Mouse (Mus musculus): Measurements from ENCODE around the gene Focad. TPM values are rescaled to one million over a fixed set of nuclear protein-coding genes. Genes with fewer than 3 reads are reported as not detected.

Gene Focad
- total RNA-seq (2021), result 10 to 100 TPM; 59.6 to 68.2 TPM
- long read RNA-seq, full-length matches to known transcripts, result 1 of 21 reads
- long read RNA-seq, partial matches to known transcripts, result 18 of 21 reads
- long read RNA-seq, other reads (novel, unspliced or antisense), result 2 of 21 reads

DNA sequence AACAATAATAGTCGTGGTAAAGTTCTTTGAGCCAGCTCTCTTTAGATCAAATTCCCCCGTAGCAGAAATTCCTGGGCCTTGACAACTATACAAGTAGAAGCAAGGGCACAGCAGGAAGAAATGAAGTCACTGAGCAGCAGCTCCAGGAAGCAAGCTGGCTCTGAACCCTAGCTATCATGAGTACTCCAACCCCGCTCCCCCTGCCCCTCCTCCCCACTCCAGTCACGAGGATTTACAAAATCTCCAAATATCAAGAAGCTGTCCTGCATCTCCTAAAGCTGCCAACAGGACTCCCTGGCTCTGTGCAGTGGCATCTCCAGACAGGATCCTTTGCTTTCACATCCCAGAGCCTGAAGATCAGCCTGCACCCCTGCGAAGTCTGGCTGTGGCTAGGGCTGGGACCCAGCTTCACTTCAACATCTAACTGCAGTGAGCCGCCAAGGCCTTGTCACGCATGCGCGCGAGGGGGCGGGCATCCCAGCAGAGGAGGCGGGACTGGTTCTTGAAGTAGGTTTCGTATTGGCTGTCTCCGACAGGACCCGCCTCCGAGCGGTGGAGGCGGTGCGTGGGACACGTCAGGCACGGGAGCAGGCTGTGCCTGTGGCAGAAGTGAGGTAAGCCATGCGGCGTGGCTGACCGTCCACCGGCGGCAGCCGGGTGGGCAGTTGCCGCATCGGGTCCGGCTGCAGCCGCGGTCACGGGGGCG, at the start of gene Focad:
Gene Focad, plus strand, starts transcription at position 568 of the 706 bp plus-strand sequence.
- DNase-seq (ENCODE audit: low spot score in 2 of 2), result peak; percentile 98 to 99

DNA sequence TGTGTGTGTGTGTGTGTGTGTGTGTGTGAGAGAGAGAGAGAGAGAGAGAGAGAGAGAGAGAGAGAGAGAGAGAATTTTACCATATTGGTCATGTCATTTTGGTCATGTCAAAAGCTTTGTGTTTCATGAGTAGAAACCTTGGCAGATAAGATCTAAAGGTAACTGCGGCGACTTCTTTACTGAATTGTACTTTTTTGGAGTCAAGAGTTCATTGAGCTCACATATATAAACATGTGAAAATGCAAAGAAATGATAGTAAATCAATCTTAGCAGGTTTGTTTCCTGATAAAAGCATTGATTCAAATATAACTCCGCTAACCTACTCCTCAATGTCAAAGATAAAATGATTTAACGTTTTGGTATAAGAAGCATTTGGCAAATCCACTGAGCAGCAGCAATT, 49.3 kb upstream of the Focad start:
- no peak for DNase-seq (ENCODE audit: low spot score in 2 of 2)

DNA sequence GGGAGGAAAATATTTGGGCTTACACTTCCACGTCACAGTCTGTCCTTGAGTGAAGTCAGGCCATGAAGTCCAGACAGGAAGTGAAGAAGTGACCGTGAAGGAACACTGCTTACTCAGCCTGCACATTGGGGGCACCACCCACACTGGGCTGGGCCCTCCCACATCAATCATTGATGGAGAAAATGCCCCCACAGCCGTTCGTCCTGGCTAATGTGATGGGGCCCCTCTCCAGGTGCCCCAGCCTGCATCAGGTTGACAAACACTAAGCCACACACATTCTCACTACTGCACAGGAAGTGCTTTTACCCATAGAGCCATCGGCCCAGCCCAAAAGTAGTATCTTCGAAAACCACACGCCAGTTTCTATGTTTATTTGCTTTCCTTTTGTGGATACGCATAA, 48.1 kb upstream of the Focad start:
- DNase-seq (ENCODE audit: low spot score in 2 of 2), result no peak

DNA sequence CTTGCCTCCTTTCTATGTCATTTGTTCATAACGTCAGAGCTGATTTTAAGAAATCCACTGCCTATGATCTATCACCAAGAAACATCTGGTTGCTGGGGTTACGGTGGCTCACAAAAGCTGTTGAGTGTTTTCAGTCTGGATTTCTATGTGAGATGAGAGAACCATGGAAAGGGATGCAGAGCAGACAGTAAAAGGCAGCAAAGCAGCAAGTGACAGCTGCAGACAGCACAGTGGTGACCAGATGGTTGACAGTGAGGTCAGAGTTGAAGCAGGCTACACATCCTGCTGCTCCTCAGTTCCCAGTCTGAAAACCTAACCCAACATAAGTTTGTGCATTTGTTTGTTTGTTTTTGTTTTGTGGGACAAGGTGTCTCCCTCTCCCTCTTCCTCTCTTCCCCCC, 19.0 kb upstream of the Focad start:
- DNase-seq (ENCODE audit: low spot score in 2 of 2), result no peak

DNA sequence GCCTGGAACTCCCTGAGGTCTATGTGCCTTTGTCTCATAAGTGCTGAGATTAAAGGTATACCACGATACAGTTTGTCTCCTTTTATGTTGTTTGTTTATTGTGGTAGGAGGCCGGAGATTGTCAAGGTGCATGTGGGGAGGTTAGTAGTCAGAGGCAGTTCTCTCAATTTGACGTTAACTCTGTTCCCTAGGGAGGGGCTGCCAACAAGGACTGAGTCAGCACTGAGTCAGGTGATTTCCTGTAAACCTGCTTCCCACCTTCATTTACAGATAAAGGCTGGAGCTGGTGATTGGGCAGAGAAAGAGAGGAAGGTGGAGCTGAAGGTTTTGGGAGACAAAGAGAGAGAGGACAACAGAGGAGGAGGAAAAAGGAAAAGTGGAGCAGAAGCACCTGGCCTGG, 15.4 kb upstream of the Focad start:
- no peak for DNase-seq (ENCODE audit: low spot score in 2 of 2)

DNA sequence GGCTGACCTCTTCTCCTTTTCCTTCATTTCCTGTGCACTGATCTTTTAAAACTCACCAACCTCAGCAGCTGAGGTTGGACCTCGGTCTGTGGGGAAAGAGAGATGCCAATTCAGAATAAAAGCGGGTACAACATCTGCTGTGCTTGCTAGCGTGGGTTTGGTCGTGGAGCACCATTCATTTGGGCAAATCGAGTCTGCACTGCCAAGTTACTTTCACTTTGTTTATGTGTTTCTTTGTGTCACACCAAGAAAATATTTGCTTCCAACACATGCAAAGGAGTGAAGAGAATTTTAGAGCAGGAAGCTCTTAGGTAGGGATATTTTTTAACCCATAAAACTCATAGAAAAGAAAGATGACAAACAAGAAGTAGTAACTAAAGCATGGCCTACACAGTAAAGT, 13.0 kb upstream of the Focad start:
- no peak for DNase-seq (ENCODE audit: low spot score in 2 of 2)

DNA sequence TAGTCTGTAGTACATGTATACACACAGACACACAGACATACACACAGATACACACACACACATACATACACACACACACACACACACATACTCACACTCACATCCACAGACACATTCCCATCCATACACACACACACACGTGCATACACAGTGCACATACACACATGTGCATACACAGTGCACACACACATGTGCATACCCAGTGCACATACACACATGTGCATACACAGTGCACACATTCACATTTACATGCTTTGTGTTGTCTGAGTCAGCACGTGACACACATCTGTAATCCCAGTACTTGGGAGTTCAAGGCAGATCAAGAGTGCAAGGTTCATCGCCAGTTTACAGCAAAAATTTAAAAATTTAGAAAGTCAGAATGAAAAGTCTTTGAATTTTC, 12.5 kb upstream of the Focad start:
- no peak for DNase-seq (ENCODE audit: low spot score in 2 of 2)

DNA sequence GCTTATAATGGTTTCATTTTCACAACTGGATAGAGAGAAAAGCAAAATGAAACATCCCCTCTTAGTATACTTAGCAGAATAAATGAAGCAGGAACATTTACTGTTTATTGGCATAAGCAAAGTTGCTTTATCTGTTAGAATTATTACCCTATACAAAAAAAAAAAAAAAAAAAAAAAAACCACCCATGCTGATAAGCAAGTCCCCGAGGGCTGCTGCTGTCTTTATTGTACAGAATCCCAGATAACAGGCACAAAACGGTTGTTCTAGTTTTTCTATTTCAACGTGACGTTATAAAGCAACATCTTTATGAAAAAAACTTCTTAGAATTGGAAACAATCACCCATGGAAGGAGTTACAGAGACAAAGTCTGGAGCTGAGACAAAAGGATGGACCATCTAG, 12.0 kb upstream of the Focad start:
- no peak for DNase-seq (ENCODE audit: low spot score in 2 of 2)

DNA sequence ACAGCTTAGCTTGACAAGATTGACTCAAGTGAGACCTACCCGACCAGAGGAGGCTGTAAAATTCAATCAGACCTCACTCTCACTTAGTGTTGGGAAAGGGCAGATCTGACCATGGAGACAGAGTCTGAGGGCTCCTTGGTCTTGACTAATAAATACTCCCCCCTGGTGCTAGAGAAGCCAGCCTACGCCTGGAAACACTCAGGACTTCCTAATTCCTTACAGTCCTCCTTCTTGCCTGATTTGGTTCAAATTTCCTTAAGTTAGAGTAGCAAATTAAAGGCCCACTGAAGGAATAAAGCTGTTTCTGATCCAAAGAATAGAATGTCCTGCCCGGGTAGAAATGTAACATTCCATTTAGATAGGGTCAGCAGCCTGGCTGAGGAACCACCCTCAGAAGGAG, 10.6 kb upstream of the Focad start:
- no peak for DNase-seq (ENCODE audit: low spot score in 2 of 2)

DNA sequence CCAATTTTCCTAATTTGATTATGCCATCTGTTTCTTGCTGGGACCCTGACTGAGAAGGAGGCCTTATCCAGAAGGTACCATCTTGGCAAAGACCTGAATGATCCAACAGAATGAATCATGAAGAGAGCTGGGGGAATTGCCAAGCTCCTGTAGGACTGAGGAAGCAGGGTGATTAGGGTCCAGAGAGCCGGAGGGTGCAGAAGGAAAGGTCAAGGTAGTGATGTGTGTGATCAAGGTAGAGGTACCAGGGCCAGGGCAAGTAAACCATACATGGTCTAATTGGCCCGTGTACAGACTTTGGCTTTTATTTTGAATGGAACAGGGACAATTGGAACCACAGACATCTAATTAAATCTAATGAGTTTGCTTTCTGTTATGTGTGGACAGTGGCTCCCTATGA, 4.1 kb upstream of the Focad start:
- no peak for DNase-seq (ENCODE audit: low spot score in 2 of 2)

DNA sequence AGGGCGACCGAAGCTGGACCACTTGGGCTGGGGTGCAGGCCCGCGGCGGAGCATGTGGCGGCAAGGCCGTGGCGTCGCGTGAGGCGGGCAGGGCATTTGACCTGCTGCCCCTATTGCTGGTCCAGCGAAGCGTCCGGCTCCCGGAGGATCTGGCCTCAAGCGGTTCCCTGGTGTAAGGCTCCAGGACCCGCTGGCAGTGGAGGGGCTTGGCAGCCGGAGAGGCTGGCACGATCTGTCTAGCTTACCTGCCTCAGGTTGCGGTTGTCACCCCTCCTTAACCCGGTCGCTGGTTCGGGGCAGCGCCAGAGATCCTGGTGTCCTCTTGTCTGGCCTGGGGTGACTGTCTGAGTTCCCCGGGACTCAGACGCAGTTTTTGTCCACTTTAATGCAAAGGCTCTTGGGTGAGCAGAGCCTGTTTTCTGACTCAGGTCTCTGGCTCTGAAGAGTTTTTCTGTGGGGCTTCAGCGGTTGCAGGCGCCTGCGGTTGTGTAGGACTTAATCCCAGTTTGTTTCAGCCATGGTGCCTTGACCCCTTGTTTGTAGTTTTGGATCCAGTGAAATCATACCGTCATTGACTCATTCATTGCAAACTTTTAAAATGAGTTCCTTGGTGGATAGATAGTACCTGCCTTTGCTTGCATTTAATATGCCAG, 465 bp downstream of the Focad start:
- no peak for DNase-seq (ENCODE audit: low spot score in 2 of 2)

DNA sequence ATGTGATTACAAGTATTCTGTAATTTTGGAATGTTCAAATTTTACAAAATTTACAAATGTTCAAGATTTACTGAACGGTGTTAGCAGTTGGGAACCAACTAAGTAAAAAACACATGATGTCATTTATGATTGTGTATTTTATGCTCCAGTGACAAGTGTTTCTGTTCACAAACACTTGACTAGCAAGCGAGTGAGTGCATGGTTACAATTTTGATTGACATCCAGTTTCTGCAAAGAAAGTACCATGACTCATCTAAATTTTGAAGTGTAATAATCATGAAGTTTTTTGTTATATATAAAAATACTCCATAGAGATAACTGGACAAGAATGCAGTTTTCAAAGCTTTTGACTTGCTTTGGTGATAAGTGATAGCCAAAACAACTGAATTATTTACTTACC, 1.3 kb downstream of the Focad start:
- no peak for DNase-seq (ENCODE audit: low spot score in 2 of 2)

DNA sequence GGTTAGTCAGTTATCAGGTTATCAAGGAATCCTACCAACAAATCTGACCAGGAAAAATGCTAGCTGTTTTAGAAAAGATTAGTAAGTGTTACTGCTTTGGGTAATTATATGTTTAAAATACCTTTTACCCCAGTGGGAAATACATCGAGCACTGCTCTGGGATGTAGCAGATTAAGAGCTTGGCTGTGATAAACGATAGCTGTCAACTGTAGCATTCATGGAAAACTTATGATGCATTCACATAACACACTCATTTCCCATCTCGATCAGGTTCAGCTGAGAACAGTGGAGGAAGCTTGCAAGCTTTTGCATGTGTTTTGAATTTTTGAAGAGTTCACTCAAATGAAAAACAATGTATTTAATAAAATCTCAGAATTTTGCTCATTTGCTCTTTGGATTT, 14.2 kb downstream of the Focad start:
- no peak for DNase-seq (ENCODE audit: low spot score in 2 of 2)

DNA sequence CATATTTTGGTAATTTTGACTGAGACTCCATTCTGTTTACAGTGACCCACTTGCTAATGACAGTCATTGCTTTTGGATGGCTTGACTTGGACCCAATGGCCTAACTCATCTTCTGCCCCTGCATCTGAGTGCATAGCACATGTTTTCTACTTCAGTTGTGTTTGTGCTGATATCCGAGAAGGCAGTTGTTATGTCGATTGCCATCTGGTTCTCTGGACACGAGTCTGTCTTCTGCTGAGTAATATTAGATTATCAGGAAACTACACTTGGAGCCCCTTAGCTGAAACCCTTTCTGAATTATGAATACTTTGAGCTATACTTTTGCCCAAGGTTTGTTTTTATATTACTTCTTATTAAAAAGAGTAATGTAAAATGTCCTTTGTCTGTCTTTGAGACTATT, 22.9 kb downstream of the Focad start:
- no peak for DNase-seq (ENCODE audit: low spot score in 2 of 2)

DNA sequence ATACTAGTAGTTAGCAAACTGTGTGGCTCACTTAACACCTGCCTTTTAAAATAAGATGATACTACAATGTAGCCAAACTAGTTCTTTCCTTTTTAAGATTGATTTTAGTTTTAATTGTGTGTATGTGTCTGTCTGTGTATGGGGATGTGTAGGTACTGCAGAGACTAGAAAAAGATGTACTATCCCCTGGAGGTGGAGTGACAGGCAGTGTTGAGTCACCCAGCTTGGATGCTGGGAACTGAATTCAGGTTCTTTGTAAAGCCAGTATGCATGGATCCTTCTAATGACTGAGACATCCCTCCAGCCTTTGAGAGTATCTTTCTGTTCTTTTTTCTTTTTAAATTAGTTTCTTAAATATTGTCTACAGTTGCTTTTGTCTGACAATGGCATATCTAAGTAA, 23.5 kb downstream of the Focad start:
- DNase-seq (ENCODE audit: low spot score in 2 of 2), result no peak

DNA sequence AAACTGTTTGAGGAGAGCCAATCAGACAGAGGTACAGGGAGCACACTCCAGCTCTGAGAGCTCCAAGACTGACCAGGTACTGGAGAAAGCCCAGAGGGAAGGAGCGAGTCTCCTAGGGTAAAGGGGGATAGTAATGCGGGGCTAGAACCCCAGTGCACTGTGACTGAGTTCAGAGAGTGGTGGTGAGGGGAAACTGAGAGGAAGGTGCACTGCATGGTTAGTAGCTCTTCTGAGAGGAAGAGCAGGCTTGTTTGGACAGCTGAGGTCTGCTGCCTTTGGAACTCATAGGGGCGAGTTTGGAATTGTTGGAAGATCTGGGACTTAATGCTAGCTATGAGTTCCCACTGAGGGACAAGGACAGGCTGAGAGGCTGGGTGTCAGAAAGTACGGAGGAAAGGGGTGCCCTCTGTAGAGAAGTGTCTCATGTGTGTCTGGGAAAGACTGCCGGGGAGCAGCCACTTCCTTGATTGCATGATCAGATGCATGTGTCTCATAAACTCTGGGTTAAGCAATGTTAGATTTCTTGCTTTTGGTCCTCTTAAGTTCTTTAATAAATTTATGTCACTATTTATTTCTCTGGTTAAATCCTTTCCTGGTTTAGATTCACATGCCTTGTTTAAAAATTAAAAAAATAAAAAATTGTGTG, 24.4 kb downstream of the Focad start:
- DNase-seq (ENCODE audit: low spot score in 2 of 2), result no peak

DNA sequence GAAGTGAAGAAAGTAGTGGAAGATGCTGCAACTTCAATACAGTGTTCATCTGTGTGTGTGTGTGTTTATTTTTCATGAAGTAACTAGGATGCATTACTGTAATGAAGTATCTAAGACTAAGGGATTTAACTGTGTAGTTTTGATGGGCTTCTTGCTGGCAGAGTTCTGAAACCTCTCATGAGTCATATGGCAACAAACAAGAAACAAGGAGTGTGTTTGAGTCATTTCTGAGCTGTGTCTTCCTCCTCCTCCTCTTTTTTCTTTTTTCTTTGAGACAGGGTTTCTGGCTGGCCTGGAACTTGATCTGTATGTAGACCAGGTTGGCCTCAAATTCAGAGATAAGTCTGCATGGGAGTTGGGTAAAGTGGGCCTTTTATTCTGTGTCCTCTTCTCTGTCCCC, 25.7 kb downstream of the Focad start:
- no peak for DNase-seq (ENCODE audit: low spot score in 2 of 2)

DNA sequence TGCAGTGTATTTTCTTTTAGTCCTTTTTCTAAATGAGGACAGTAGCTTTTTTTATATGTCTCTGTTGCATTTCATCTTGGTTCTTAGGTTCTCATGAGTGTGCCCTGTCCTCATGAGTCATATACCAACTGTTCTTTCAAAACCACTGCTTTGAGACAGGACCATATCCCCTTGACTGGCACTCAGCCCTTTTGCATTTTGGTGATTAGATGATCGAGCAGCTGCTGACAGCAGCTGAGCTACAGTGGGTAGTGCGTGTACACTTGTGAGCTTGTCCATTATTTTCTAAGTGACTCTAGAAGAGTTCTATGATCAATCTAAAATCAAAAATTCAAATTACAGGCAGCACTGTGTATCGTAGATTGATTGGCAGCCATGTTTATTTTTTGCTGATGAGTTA, 28.0 kb downstream of the Focad start:
- DNase-seq (ENCODE audit: low spot score in 2 of 2), result no peak

DNA sequence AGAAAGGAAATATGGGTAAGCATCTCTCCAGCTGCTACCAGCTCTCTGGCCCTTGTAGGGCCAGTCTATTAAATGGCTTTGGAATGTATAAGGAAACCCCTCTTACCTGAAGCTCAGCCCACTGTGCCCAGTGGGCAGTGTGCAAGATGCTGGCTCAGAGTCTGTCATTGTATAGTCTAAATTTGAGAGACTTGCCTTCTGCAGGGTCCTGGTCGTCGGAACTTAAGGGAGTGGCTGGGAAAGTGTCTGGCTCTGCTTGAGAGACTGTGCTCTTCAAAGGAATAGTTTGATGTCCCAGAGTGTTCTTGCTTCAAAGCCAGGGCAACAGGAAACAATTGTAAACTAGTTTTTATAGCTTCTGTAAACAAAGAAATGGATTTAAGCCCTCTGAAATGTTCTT, 41.5 kb downstream of the Focad start:
- no peak for DNase-seq (ENCODE audit: low spot score in 2 of 2)

DNA sequence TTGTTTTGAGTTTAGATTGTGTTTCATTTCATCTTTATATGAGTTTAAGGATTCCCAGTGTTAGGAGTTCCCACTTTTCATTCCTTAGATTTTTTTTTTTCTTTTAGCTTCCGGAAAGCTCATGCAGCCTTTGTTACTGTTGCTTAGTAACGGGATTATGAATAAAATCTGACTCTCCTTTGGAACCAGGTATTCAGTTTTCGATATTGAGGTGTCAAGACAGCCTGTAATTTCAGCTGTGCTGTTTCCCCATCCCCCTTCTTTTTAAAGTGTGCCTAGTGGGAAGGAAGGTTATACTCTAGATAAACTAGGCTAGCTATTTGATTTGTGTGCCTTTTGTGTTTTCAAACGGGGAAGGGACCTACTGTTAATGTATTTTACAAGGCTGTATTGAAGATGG, 42.1 kb downstream of the Focad start:
- no peak for DNase-seq (ENCODE audit: low spot score in 2 of 2)

DNA sequence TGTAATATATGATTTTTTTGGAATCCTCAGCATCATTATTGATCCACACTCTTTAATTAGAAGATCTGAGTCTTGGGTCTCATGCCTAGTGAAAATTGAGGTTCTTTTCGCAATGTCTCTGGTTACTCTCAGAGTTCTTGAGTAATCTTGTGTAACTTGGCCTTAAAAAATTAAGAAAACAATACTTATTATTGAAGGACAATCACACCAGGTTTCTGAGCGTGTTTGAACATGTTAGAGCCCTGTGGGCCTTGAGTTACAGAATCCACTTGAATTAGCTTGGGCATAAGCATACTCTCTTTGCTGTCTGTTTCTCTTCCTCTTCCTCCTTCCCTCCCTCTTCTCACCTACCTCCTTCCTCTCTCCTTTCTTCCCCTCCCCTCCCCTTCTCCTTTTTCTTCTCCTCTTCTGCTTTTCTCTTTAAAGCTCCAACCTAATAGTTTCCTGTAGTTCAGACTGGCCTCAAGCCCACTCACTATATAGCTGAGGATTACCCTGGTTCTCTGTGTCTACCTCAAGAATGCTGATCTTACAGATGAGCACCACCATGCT, 44.0 kb downstream of the Focad start:
- DNase-seq (ENCODE audit: low spot score in 2 of 2), result no peak

DNA sequence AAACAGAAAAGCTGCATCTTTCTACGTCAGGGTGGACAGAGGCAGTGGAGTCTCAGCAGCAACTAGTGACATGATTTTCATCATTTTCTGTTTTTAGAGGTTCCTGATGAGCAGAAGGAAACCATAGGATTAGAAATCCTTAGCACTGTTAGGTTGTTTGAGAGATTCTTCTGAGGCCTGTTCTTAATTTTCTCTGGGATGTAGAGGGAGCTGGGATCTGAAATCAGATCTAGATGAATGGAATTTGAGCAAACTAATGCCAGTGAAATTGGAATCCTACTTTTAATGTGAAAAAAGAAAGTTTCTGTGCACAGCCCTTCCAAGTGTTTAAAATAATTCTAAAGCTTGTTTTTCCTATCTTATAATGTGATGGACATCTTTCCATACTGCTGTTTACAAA, 55.0 kb downstream of the Focad start:
- no peak for DNase-seq (ENCODE audit: low spot score in 2 of 2)

Data from layer of hippocampus, postnatal 10 days (tissue).